Mouse (Mus musculus): ENCODE results near the gene Prg4.

DNA sequence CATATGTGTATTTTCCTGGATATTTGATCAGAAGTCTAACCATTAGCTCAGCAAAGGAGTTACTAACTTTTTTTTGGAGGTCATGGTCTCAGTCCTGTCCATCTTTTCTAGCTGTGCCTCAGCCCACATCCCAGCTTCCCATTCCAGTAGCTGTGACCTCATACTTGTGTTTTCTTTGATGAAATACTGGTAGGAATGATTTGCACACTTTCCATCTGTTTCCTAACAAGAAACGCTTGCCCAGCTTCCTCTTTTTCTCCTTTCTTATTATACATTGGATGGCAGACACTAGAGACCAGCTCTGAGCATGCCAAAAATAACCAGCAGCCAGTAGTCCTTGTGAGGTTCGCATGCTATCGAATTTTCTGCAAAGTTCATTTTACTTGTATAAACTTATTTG lies 4.0 kb upstream of the Prg4 start:
- no peak for TF ChIP-seq POLR2A (IDR thresholded peaks at IDR 0.05; ENCODE audit: insufficient read length, low read depth)
- no peak for TF ChIP-seq USF1 (IDR thresholded peaks at IDR 0.05; ENCODE audit: low read depth)
- no peak for TF ChIP-seq MAX (IDR thresholded peaks at IDR 0.05; ENCODE audit: low read depth)
- no peak for TF ChIP-seq CEBPB (IDR thresholded peaks at IDR 0.05; ENCODE audit: insufficient read depth, poor library complexity, severe bottlenecking)
- TF ChIP-seq E2F4 (IDR thresholded peaks at IDR 0.05; ENCODE audit: insufficient read depth): no peak
- TF ChIP-seq POLR2AphosphoS2 (IDR thresholded peaks at IDR 0.05; ENCODE audit: insufficient read length, low read depth): no peak
- TF ChIP-seq SRF (IDR thresholded peaks at IDR 0.05; ENCODE audit: control insufficient read depth, insufficient read length, low read depth): no peak
- no peak for TF ChIP-seq MYOG (IDR thresholded peaks at IDR 0.05; ENCODE audit: control insufficient read depth in 1 of 3, insufficient read depth in 1 of 3, insufficient read length in 2 of 3, low read depth in 2 of 3)
- no peak for TF ChIP-seq MYOD1 (IDR thresholded peaks at IDR 0.05; ENCODE audit: control insufficient read depth in 1 of 3, insufficient read length in 2 of 3, low read depth in 2 of 3)

Data from myocyte (in vitro differentiated cells).